Mouse (Mus musculus) liver, adult 2 months (tissue): Measurements from ENCODE around the gene Fv1.

Source experiments
- CTCF ChIP-seq: fragments of 200-500 bp; IDR thresholded peaks from 2 replicates; pipeline ENCODE4 v1.5.1; 2011; ENCODE audit warnings: low read depth, low read length, control low read depth
- POLR2A ChIP-seq: fragments of 200-500 bp; IDR thresholded peaks from 2 replicates; pipeline ENCODE4 v1.6.1; 2011; ENCODE audit warnings: low read length, control low read depth; ENCODE audit not compliant: insufficient read depth; ENCODE audit errors: extremely low read depth

DNA sequence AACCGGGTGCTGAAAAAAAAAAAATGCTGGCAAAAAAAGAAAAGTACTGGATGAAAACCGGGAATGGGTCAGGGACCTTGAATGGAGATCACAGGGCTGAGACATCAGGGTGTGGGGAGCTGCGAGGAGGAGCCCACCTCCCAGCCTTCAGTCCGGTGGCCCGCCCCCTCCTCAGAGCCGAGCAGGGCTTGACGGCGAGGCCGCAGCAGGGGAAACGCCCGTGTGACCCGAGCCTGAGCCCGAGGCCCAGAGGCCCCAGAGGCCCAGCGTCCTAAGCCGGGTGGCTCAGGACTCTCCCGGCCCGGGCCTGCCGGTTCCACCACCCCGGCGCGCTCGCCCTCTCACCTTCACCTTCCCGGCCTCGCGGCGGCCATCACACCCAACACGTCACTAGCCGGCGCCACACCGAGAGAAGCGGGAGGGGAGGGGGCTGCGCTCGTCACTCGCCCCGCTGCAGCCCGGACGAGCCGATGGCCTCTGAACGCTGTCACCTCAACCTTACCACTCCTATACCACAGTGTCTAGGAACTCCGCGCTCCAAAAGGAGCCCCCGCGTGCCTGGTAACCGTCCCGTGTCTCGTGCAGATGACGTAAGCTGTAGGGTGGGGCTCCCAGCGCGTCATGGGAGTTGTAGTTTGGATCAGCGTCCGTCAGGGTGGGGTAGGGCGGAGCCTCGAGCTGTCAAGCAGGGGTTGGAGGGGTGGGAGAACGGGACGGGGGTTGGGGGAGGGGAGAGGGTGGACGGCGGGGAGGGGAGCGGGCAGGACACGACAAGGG lies 35.7 kb downstream of the Fv1 start, which contains the start of gene Mfn2:
- TF ChIP-seq POLR2A, result peak; percentile 53; the same call in 1 of the 2 replicates
- TF ChIP-seq CTCF, result no peak
